Mouse (Mus musculus): ENCODE results near the gene Cutc.

DNA sequence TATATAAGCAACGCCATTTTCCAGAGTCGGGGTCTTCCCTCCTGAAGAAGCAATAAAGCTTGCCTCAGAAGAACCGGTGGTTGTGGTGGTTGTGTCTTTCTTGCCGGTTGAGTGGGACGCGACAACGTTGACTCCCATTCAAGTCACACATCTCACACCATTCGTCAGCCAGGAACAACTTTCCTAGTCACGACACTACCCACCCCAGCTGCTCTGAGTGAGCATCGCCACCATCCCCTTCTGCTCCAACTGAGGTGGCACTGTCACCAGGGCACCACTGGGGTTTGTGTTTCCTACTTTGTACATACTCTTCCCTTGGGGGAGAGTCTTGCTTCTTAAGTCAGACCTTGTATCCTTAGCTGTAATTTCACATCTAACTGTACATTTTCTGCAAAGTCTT, 14.4 kb upstream of the Cutc start:
- TF ChIP-seq CTCF (IDR thresholded peaks at IDR 0.05 in 2 of 3, conservative IDR thresholded peaks at IDR 0.05 in 1 of 3; ENCODE audit: control insufficient read depth in 1 of 3, insufficient read depth in 1 of 3, low read depth in 2 of 3, low read length in 3 of 3, poor library complexity in 1 of 3, severe bottlenecking in 1 of 3) (no peak), RCOR1 (IDR thresholded peaks at IDR 0.05; ENCODE audit: low read depth, low read length) (no peak)
